Mouse (Mus musculus) liver, adult 2 months (tissue): ENCODE data around the gene Prg3.

ENCODE experiments used
- CTCF ChIP-seq: fragments of 200-500 bp; IDR thresholded peaks from 2 replicates; pipeline ENCODE4 v1.5.1; 2011; ENCODE audit warnings: low read depth, low read length, control low read depth
- POLR2A ChIP-seq: fragments of 200-500 bp; IDR thresholded peaks from 2 replicates; pipeline ENCODE4 v1.6.1; 2011; ENCODE audit warnings: low read length, control low read depth; ENCODE audit not compliant: insufficient read depth; ENCODE audit errors: extremely low read depth

GRCm38 (mm10) chr2:85037047-85038026, 49.3 kb downstream of the Prg3 start, which contains the start of the genes Ssrp1 and P2rx3:
- TF ChIP-seq CTCF = 0 out of 2 replicates have a peak, but pooled peaks have one; percentile 4
- TF ChIP-seq POLR2A = peak; percentile 37; the same call in 1 of the 2 replicates
